Mouse (Mus musculus) embryo, embryonic 10.5 days (tissue): ENCODE measurements around the gene Zfp799.
"Not testable (repeated sequence)": the region's sequence is repeated elsewhere in the genome, so short reads cannot be mapped to it uniquely, and the experiment has no call there.

Experiments used
- DNase-seq: peaks from one replicate; pipeline ENCODE4 v3.0.0-alpha.2; 2015; ENCODE audit warnings: low spot score

The Zfp799 gene

DNA sequence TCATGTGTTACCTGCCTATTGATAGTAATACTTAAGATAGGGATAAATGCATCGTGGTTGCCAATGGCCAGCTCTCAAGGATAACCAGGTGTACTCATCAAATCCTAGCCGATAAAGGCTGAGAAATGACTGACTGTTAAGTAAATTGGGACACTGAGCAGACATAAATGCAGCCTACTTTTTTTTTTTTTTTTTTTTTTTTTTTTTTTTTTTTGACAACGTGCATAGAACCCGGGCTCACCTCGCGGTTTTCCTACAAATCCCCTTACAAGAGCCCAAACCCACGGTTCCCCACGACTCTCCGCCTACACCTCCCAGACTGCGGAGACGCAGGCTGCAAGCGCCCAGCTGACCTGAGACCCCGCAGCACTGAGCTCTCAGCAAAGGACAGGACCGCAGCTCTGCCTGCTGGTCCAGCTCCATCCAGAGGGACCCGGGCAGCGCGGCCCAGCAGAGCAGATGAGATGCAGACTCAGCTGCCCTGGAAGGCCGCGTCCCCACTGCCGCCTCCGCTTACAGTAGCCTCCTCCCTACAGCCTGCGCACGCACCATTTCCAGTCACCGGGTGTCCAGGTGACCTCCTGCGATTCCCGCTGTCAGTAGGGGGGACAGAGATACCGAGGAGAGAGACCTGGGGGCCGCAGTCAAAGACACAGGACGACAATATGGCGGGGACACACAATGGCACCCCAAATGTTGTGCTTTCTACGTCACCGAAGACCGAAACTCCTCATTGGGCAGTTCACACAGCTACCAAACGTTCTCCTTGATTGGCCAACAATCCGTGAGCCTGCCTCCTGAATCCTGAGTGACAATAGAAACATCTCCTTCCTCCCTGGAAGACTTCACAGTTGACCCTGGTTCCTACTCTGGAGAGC is at the start of gene Zfp799:
Gene Zfp799 (minus strand): TSS at position 722 of the 878 bp plus-strand sequence.
- DNase-seq: peak; percentile 95

GRCm38 (mm10) chr17:32878773-32879172 is 48.7 kb upstream of the Zfp799 start:
- no peak for DNase-seq

- peak; percentile 24 for DNase-seq
These were observed 47.6 kb upstream of the Zfp799 start for GRCm38 (mm10) chr17:32877471-32878171.

DNA sequence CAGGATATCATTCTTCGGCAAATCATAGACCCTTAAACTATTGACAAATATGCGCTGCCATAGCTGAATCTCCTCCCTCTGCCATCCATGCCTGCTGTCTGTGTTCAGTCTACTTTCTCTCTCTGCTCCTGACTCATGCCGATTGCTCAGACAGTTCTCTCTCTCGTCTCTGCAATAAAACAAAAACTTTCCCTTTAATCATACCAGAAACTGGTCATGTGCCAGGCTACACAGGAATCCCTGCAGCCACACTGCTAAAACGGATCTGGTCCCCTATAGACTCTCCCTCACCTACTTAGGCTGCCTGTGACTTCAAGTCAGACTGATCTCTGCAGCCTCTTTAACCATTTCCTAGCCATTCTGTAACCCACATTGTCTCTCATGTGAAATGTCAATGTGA is 42.6 kb upstream of the Zfp799 start:
- no peak for DNase-seq

GRCm38 (mm10) chr17:32872091-32872490 is 42.0 kb upstream of the Zfp799 start:
- no peak for DNase-seq

- DNase-seq: no peak
These were observed 41.4 kb upstream of the Zfp799 start for GRCm38 (mm10) chr17:32871483-32871882.

DNA sequence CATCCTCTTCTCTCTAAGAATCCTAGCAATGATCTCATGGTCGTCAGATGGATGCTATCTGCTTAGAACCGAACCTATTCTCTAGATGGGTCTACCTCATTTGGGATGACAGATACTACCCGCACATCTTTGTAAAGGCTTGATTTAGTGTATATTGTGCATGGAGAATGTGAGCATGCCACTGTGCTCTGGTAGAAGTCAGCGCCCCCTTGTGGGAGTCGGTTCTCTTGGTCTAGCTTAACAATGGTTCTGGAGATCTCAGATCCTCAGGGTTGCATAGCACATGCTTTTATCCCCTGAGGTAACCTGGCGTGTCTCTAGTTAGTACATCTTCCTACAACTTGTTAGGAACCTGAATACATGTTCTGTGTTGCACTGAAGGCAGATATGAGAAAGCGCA is 37.2 kb upstream of the Zfp799 start:
- not testable (repeated sequence) for DNase-seq

DNA sequence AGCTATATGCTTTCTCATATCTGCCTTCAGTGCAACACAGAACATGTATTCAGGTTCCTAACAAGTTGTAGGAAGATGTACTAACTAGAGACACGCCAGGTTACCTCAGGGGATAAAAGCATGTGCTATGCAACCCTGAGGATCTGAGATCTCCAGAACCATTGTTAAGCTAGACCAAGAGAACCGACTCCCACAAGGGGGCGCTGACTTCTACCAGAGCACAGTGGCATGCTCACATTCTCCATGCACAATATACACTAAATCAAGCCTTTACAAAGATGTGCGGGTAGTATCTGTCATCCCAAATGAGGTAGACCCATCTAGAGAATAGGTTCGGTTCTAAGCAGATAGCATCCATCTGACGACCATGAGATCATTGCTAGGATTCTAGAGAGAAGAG is 26.7 kb upstream of the Zfp799 start:
- DNase-seq: not testable (repeated sequence)

- peak; percentile 29 for DNase-seq
These were observed 21.5 kb upstream of the Zfp799 start for GRCm38 (mm10) chr17:32851581-32851980.

GRCm38 (mm10) chr17:32841388-32841787 is 11.3 kb upstream of the Zfp799 start:
- peak; percentile 48 for DNase-seq

GRCm38 (mm10) chr17:32839083-32839802 is 9.2 kb upstream of the Zfp799 start:
- peak; percentile 9 for DNase-seq

GRCm38 (mm10) chr17:32830418-32830782 is 339 bp upstream of the Zfp799 start:
- no peak for DNase-seq

- DNase-seq: peak; percentile 64
These were observed 13.8 kb downstream of the Zfp799 start for GRCm38 (mm10) chr17:32816074-32816784.

DNA sequence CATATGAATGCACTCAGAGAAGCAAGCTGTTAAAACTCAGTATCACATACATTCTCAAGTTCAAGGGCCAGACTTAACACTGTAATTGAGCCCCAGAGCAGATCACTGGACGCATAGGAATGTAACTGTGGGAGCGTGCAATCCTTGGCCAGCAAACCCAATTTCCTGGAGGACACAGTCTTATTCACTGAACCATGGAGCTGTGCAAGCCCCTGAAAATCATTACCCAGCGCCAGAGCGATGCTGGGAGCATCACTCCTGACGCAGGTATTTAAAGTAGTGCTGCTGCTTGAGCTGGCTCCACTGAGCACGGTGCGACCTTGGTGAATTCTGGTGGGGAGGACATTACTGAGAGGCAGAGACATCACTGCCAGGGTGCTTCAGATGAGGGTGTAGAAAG is 15.9 kb downstream of the Zfp799 start:
- no peak for DNase-seq

GRCm38 (mm10) chr17:32810648-32811047 is 19.4 kb downstream of the Zfp799 start:
- DNase-seq: peak; percentile 9

- peak; percentile 93 for DNase-seq
These were observed 20.3 kb downstream of the Zfp799 start, which contains the start of gene Zfp811 for GRCm38 (mm10) chr17:32809544-32810374. Gene Zfp811 (minus strand): TSS chr17:32809931.

GRCm38 (mm10) chr17:32808921-32809320 is 21.1 kb downstream of the Zfp799 start:
- peak; percentile 60 for DNase-seq

- DNase-seq: peak; percentile 19
These were observed 40.8 kb downstream of the Zfp799 start for GRCm38 (mm10) chr17:32789244-32789643.

DNA sequence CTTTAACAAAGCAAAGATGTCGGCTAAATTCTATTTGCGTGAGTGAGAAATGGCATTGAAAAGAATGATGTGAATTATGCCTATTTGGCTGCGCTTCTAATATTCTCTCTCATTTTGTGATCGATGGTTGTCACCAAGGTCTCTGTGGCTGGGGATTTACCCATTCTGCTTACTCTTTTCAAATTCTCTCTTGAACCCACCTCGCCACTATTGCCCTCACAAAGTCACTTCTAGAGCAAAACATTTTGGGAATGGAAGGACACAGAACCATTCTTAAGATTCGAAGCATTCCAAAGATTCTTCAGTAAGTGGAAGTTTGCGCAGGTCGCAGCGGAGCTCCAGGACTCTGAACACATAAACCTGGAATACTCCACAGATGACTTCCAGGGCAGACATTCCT is 41.5 kb downstream of the Zfp799 start:
- DNase-seq: no peak

DNA sequence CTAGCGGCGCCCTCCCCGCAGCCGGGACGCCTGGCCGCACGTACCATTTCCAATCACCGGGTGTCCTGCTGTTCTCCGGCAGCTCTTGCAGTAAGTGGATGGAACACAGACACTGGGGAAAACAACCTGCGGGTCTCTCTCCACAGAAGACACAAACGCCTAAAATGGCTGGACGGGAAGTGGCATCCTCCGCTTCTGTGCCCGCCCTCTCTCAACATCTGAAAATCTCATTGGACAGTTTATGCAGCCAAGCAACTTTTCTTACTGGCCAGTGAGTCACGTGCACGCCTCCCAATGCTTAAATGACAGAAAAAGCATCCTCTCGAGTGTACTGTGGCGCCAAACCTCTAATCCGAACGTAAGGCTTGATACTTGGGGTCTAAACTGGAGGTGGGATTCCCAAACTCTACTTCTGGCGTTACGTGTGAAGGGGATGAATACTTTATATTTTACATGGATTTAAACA is 41.9 kb downstream of the Zfp799 start, which contains the start of gene Zfp871:
Gene Zfp871 (minus strand): TSS at position 194 of the 466 bp plus-strand sequence.
- peak; percentile 97 for DNase-seq
